Mouse (Mus musculus) embryonic facial prominence, embryonic 11.5 days (tissue): ENCODE measurements around the gene Olig2. TPM values are rescaled to one million over a fixed set of nuclear protein-coding genes. Genes with fewer than 3 reads are reported as not detected.
A peak's percentile ranks its signal among the peaks of the same experiment; 100 is the strongest.

Experiments used
- ATAC-seq: fragments of 200-750 bp; cut with Nextera tagmentation; replicated peaks from 2 replicates; pipeline ENCODE4 v1.8.0; 2017; ENCODE audit warnings: low read depth; ENCODE audit not compliant: insufficient number of reproducible peaks, low FRiP score, low TSS enrichment
- DNase-seq: peaks from one replicate; pipeline ENCODE4 v3.0.0-alpha.2; 2015; ENCODE audit warnings: low spot score
- H3K27ac ChIP-seq: fragments of 300-500 bp; sonication (generic); replicated peaks from 2 replicates; pipeline ENCODE4 v1.5.1; 2014; ENCODE audit warnings: mild to moderate bottlenecking, low read depth, low read length, control low read depth
- H3K27me3 ChIP-seq: fragments of 300-500 bp; sonication (generic); 2 replicates; pipeline ENCODE4 v1.6.1; 2014; ENCODE audit warnings: mild to moderate bottlenecking, low read length, moderate library complexity, mixed read lengths; ENCODE audit not compliant: control insufficient read depth, insufficient read depth
- H3K36me3 ChIP-seq: fragments of 300-500 bp; sonication (generic); replicated peaks from 2 replicates; pipeline ENCODE4 v1.6.1; 2014; ENCODE audit warnings: low read depth, mild to moderate bottlenecking, low read length, moderate library complexity, mixed read lengths; ENCODE audit not compliant: control insufficient read depth, insufficient read depth
- H3K4me1 ChIP-seq: fragments of 300-500 bp; sonication (generic); 2 replicates; pipeline ENCODE4 v1.6.1; 2014; ENCODE audit warnings: low read length, mixed read lengths; ENCODE audit not compliant: control insufficient read depth, insufficient read depth
- H3K4me2 ChIP-seq: fragments of 300-500 bp; sonication (generic); 2 replicates; pipeline ENCODE4 v1.6.1; 2014; ENCODE audit warnings: low read depth, mild to moderate bottlenecking, control low read depth, low read length, moderate library complexity
- H3K4me3 ChIP-seq: fragments of 300-500 bp; sonication (generic); 2 replicates; pipeline ENCODE4 v1.5.1; 2014; ENCODE audit warnings: low read depth, low read length, control low read depth
- H3K9ac ChIP-seq: fragments of 300-500 bp; sonication (generic); replicated peaks from 2 replicates; pipeline ENCODE4 v1.6.1; 2014; ENCODE audit warnings: mild to moderate bottlenecking, control low read depth, low read length
- H3K9me3 ChIP-seq: fragments of 300-500 bp; sonication (generic); replicated peaks from 2 replicates; pipeline ENCODE4 v1.6.1; 2016; ENCODE audit warnings: mild to moderate bottlenecking, low read length, inconsistent platforms, mixed read lengths; ENCODE audit not compliant: control insufficient read depth
- WGBS: fragments of 180-500 bp; shearing (Covaris S2); extraction: QIAGEN DNeasy Blood & Tissue Kit; methylation state at CpG from one replicate; pipeline ENCODE4 v1.1.7; 2014; 5-methylcytosine and 5-hydroxymethylcytosine counted together
- polyA plus RNA-seq: library from polyadenylated mRNA; unstranded; fragments of >200 nt; fragmentation: Nextera tagmentation; extraction: Ambion mirVana; gene quantifications from 2 replicates; pipeline ENCODE4 v1.2.1, GENCODE M21; 2014

Gene Olig2
- polyA plus RNA-seq, 1 experiment from 2014 or later = 2.7 TPM

GRCm38 (mm10) chr16:91192672-91193354, 32.4 kb upstream of the Olig2 start:
- peak; percentile 68; the same call in 1 of the 2 replicates for ATAC-seq
- Histone ChIP-seq H3K4me1 (no peaks in the 10 kb centered on the region), H3K36me3 (no peaks in the 10 kb centered on the region), H3K9me3 (no peaks in the 10 kb centered on the region), H3K27me3 (no peaks in the 10 kb centered on the region), H3K4me3 (no peak overlapping the region), H3K4me2 (no peak overlapping the region), H3K9ac (no peak overlapping the region), H3K27ac (no peak overlapping the region)
- DNase-seq = peak; percentile 36
- WGBS = 22% methylated on average over 15 of the region's 15 CpGs

GRCm38 (mm10) chr16:91199815-91200214, 25.4 kb upstream of the Olig2 start:
- Histone ChIP-seq H3K36me3 (no peaks in the 10 kb centered on the region), H3K9ac (no peak overlapping the region), H3K4me1 (no peaks in the 10 kb centered on the region), H3K4me3 (no peak overlapping the region), H3K27me3 (no peaks in the 10 kb centered on the region), H3K9me3 (no peaks in the 10 kb centered on the region), H3K4me2 (no peak overlapping the region), H3K27ac (no peak overlapping the region)
- DNase-seq (no peak), ATAC-seq (no peak)
- WGBS = 86% methylated on average over 7 of the region's 7 CpGs

- 80% methylated on average over 3 of the region's 3 CpGs for WGBS
- no peak for ATAC-seq
- no peaks in the 10 kb centered on the region for H3K36me3 ChIP-seq
- no peaks in the 10 kb centered on the region for H3K27me3 ChIP-seq
- H3K4me3 ChIP-seq = no peak overlapping the region
- H3K4me1 ChIP-seq = no peaks in the 10 kb centered on the region
- no peak overlapping the region for H3K9ac ChIP-seq
- no peaks in the 10 kb centered on the region for H3K9me3 ChIP-seq
- no peak overlapping the region for H3K27ac ChIP-seq
- no peak overlapping the region for H3K4me2 ChIP-seq
- DNase-seq = no peak
Measured at GRCm38 (mm10) chr16:91202989-91203388, 22.3 kb upstream of the Olig2 start.

GRCm38 (mm10) chr16:91206371-91206770, 18.9 kb upstream of the Olig2 start:
- no peaks in the 10 kb centered on the region for H3K9me3 ChIP-seq
- ATAC-seq (no peak), DNase-seq (no peak)
- no peaks in the 10 kb centered on the region for H3K27me3 ChIP-seq
- no peaks in the 10 kb centered on the region for H3K36me3 ChIP-seq
- no peak overlapping the region for H3K4me2 ChIP-seq
- no peak overlapping the region for H3K27ac ChIP-seq
- H3K4me3 ChIP-seq = no peak overlapping the region
- 64% methylated on average over 1 of the region's 1 CpGs for WGBS
- no peaks in the 10 kb centered on the region for H3K4me1 ChIP-seq
- H3K9ac ChIP-seq = no peak overlapping the region

- Histone ChIP-seq H3K9ac (no peak overlapping the region), H3K4me1 (0 out of 2 replicates have a peak, but pooled peaks cover under 1% of the 10 kb centered on the region), H3K4me2 (no peak overlapping the region), H3K27ac (no peak overlapping the region), H3K27me3 (peaks cover 42% of the 10 kb centered on the region), H3K36me3 (no peaks in the 10 kb centered on the region), H3K9me3 (peaks cover 2% of the 10 kb centered on the region; the same call in 1 of the 2 replicates), H3K4me3 (no peak overlapping the region)
- ATAC-seq (no peak), DNase-seq (no peak)
- WGBS = 32% methylated on average over 6 of the region's 6 CpGs
Measured at GRCm38 (mm10) chr16:91217077-91217476, 8.2 kb upstream of the Olig2 start.

GRCm38 (mm10) chr16:91217948-91218347, 7.3 kb upstream of the Olig2 start:
- WGBS = 76% methylated on average over 6 of the region's 6 CpGs
- DNase-seq (no peak), ATAC-seq (no peak)

GRCm38 (mm10) chr16:91219246-91219645, 6.0 kb upstream of the Olig2 start:
- Histone ChIP-seq H3K27ac (no peak overlapping the region), H3K4me3 (no peak overlapping the region), H3K36me3 (no peaks in the 10 kb centered on the region), H3K27me3 (peaks cover 62% of the 10 kb centered on the region), H3K9me3 (peaks cover 2% of the 10 kb centered on the region; the same call in 1 of the 2 replicates), H3K4me2 (no peak overlapping the region), H3K9ac (no peak overlapping the region), H3K4me1 (peaks cover 3% of the 10 kb centered on the region; the same call in 1 of the 2 replicates)
- DNase-seq (no peak), ATAC-seq (no peak)
- 10% methylated on average over 14 of the region's 14 CpGs for WGBS

More at GRCm38 (mm10) chr16:91217948-91218347, 7.3 kb upstream of the Olig2 start:
- peaks cover 51% of the 10 kb centered on the region for H3K27me3 ChIP-seq
- no peak overlapping the region for H3K4me3 ChIP-seq
- H3K4me2 ChIP-seq = no peak overlapping the region
- no peak overlapping the region for H3K9ac ChIP-seq
- H3K27ac ChIP-seq = no peak overlapping the region
- H3K36me3 ChIP-seq = no peaks in the 10 kb centered on the region
- H3K4me1 ChIP-seq = peaks cover 3% of the 10 kb centered on the region; the same call in 1 of the 2 replicates
- H3K9me3 ChIP-seq = peaks cover 2% of the 10 kb centered on the region; the same call in 1 of the 2 replicates

- ATAC-seq (no peak), DNase-seq (peak; percentile 45)
- Histone ChIP-seq H3K4me3 (peak overlapping the region; percentile 15; the same call in 1 of the 2 replicates), H3K4me1 (peaks cover 3% of the 10 kb centered on the region; the same call in 1 of the 2 replicates), H3K27me3 (peaks cover 89% of the 10 kb centered on the region), H3K9me3 (peaks cover 2% of the 10 kb centered on the region; the same call in 1 of the 2 replicates), H3K4me2 (peak overlapping the region; percentile 13; the same call in 1 of the 2 replicates), H3K36me3 (no peaks in the 10 kb centered on the region), H3K27ac (no peak overlapping the region), H3K9ac (0 out of 2 replicates have a peak overlapping the region, but pooled peaks have one; percentile 9)
- WGBS = under 1% methylated on average over 25 of the region's 25 CpGs
Measured at GRCm38 (mm10) chr16:91222171-91222642, 3.0 kb upstream of the Olig2 start.
